Mouse (Mus musculus): ENCODE results near the gene Ermp1. TPM values are rescaled to one million over a fixed set of nuclear protein-coding genes. Genes with fewer than 3 reads are reported as not detected.
"Not testable (repeated sequence)": the region's sequence is repeated elsewhere in the genome, so short reads cannot be mapped to it uniquely, and the experiment has no call there.

Ermp1 gene
- polyA plus RNA-seq, 1 experiment from 2014 or later, result 18.3 TPM

DNA sequence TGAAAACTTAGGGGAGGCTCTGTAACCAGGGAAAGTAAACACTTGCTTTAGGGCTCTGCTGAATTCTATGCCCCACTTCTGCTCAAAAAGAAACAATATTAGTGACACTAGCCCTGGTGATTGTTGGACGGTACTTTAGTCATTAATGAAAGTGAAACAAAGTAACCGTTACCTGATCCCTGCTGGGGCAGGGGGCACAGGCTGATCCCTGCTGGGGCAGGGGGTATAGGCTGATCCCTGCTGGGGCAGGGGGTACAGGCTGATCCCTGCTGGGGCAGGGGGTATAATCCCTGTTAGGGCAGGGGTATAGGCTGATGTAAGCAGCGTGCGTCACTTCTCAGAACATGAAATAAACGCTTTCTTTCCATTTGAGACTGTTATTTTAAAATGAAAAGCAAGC lies 6.7 kb downstream of the Ermp1 start:
- Histone ChIP-seq H3K36me3 (peaks cover 76% of the 10 kb centered on the region), H3K4me1 (peaks cover 29% of the 10 kb centered on the region), H3K27me3 (replicated peaks) (no peaks in the 10 kb centered on the region), H3K27ac (no peak overlapping the region), H3K4me3 (no peak overlapping the region), H3K9me3 (replicated peaks) (no peaks in the 10 kb centered on the region), H3K9ac (no peak overlapping the region), H3K4me2 (peak overlapping the region; percentile 1; the same call in 1 of the 2 replicates)
- no peak for ATAC-seq
- 84% methylated on average over 5 of the region's 5 CpGs for WGBS (ENCODE audit: insufficient replicate concordance)

DNA sequence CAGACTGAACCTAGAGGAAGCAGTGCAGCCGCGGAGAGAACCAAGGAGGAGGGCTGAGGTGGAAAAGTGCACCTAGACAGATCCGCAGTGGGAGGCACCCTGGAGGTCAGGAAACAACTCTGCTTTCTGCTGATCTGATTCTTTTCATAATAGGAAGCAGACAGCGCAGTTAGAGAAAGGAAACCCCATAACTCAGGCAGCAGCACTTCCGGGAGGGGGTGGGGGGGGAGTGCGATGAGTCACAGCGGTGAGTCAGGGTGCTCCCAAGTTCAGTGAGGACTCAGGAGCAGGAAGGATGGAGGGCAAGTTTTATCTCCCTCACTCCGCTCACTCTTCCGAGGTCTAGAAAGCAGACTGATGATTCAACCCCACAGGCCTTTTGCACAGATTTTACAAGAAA lies 7.2 kb downstream of the Ermp1 start:
- Histone ChIP-seq H3K4me1 (peaks cover 24% of the 10 kb centered on the region), H3K36me3 (peaks cover 77% of the 10 kb centered on the region), H3K4me3 (no peak overlapping the region), H3K27me3 (replicated peaks) (no peaks in the 10 kb centered on the region), H3K9ac (no peak overlapping the region), H3K9me3 (replicated peaks) (no peaks in the 10 kb centered on the region), H3K27ac (no peak overlapping the region), H3K4me2 (peak overlapping the region; percentile 1; the same call in 1 of the 2 replicates)
- WGBS (ENCODE audit: insufficient replicate concordance), result 40% methylated on average over 9 of the region's 9 CpGs
- no peak for ATAC-seq

GRCm38 (mm10) chr19:29612102-29612501 lies 36.1 kb downstream of the Ermp1 start:
- peaks cover 76% of the 10 kb centered on the region for H3K36me3 ChIP-seq

GRCm38 (mm10) chr19:29610907-29611306 lies 37.3 kb downstream of the Ermp1 start:
- Histone ChIP-seq H3K27ac (peak overlapping the region; percentile 53), H3K27me3 (replicated peaks) (no peaks in the 10 kb centered on the region), H3K9me3 (replicated peaks) (no peaks in the 10 kb centered on the region), H3K36me3 (peaks cover 65% of the 10 kb centered on the region), H3K4me3 (no peak overlapping the region), H3K4me2 (no peak overlapping the region), H3K9ac (no peak overlapping the region), H3K4me1 (peaks cover 26% of the 10 kb centered on the region)
- WGBS (ENCODE audit: insufficient replicate concordance), result 54% methylated on average over 10 of the region's 10 CpGs
- peak; percentile 87 for ATAC-seq

More at GRCm38 (mm10) chr19:29612102-29612501, 36.1 kb downstream of the Ermp1 start:
- Histone ChIP-seq H3K27me3 (replicated peaks) (no peaks in the 10 kb centered on the region), H3K4me1 (peaks cover 26% of the 10 kb centered on the region), H3K9me3 (replicated peaks) (no peaks in the 10 kb centered on the region), H3K4me3 (no peak overlapping the region), H3K4me2 (no peak overlapping the region), H3K9ac (no peak overlapping the region), H3K27ac (no peak overlapping the region)
- ATAC-seq, result no peak
- WGBS (ENCODE audit: insufficient replicate concordance), result 61% methylated on average over 2 of the region's 2 CpGs

- Histone ChIP-seq H3K9me3 (replicated peaks) (no peaks in the 10 kb centered on the region), H3K36me3 (peaks cover 52% of the 10 kb centered on the region), H3K4me1 (peaks cover 26% of the 10 kb centered on the region), H3K27me3 (replicated peaks) (no peaks in the 10 kb centered on the region), H3K4me3 (no peak overlapping the region), H3K9ac (no peak overlapping the region), H3K27ac (no peak overlapping the region), H3K4me2 (no peak overlapping the region)
- WGBS (ENCODE audit: insufficient replicate concordance), result 75% methylated on average over 4 of the region's 4 CpGs
- ATAC-seq, result no peak
Observed at GRCm38 (mm10) chr19:29608212-29608611, 40.0 kb downstream of the Ermp1 start.

GRCm38 (mm10) chr19:29607521-29607920 lies 40.7 kb downstream of the Ermp1 start:
- Histone ChIP-seq H3K4me1 (peaks cover 26% of the 10 kb centered on the region), H3K36me3 (peaks cover 52% of the 10 kb centered on the region), H3K27me3 (replicated peaks) (no peaks in the 10 kb centered on the region), H3K9me3 (replicated peaks) (no peaks in the 10 kb centered on the region), H3K4me3 (no peak overlapping the region), H3K9ac (no peak overlapping the region), H3K4me2 (no peak overlapping the region), H3K27ac (no peak overlapping the region)
- 73% methylated on average over 4 of the region's 4 CpGs for WGBS (ENCODE audit: insufficient replicate concordance)
- ATAC-seq, result no peak

GRCm38 (mm10) chr19:29604653-29605052 lies 43.6 kb downstream of the Ermp1 start:
- Histone ChIP-seq H3K4me3 (no peak overlapping the region), H3K9me3 (replicated peaks) (no peaks in the 10 kb centered on the region), H3K36me3 (peaks cover 44% of the 10 kb centered on the region), H3K4me1 (0 out of 2 replicates have a peak, but pooled peaks cover 4% of the 10 kb centered on the region), H3K27ac (no peak overlapping the region), H3K9ac (no peak overlapping the region), H3K27me3 (replicated peaks) (no peaks in the 10 kb centered on the region), H3K4me2 (no peak overlapping the region)
- no peak for ATAC-seq
- 84% methylated on average over 3 of the region's 3 CpGs for WGBS (ENCODE audit: insufficient replicate concordance)

DNA sequence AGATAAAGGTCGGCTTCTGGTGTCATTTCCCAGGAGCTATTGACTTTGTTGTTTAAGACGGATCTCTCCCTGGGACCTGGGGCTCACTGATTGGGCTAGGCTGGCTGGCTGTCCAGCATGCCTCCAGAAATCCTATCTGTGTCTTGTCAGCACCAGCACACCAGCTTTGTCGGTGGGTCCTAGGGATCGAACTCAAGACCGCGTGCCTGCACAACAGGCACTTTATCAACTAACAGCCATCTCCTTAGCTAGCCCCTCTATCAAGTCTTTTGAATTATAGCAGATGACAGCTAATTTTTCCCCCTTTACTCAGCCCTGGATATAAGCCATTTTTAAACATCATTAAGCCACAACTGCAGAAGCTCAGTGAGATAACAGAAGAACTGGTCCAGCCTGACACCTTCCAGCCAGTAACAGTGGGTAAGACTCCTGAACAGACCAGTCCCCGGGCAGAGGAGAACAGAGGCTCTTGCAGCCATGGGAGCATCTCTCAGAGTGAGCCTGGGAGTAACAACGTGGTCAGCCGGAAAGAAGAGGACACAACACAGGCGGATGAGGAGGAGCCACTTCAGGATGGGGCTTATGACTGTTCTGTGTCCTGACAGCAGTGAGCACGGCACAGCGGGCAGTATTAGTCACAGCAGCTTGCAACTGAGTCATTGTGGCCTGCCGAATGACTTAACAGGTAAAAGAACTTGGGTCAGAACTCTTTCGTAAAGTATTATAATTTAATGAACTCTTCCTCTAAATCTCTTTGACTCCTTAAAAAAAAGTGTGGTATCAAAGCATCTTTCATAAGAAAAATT lies 44.5 kb downstream of the Ermp1 start:
- Histone ChIP-seq H3K4me1 (no peaks in the 10 kb centered on the region), H3K9ac (no peak overlapping the region), H3K36me3 (peaks cover 53% of the 10 kb centered on the region), H3K4me2 (no peak overlapping the region), H3K4me3 (no peak overlapping the region), H3K9me3 (replicated peaks) (no peaks in the 10 kb centered on the region), H3K27ac (no peak overlapping the region), H3K27me3 (replicated peaks) (no peaks in the 10 kb centered on the region)
- WGBS (ENCODE audit: insufficient replicate concordance), result 73% methylated on average over 14 of the region's 14 CpGs
- peak; percentile 8; the same call in 1 of the 2 replicates for ATAC-seq

DNA sequence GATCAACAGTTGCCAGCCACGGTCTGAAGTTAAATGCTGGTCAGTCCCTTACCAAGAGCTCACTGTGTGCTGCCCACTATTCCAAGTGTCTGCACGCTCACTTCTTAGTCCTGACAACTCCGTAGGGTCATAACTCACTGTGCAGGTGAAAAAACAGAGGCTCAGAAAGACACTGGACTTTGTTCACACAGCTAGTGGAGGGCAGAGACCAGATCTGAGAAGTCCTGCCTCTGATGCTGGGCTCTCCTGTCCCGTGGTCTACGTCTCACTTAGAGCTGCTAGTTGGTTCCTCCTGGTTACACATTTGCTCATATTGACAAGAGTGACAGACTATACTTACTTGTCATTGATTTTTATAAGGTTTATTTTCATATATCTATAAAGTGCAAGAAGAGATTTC lies 49.2 kb downstream of the Ermp1 start:
- Histone ChIP-seq H3K4me1 (no peaks in the 10 kb centered on the region), H3K27ac (no peak overlapping the region), H3K4me3 (no peak overlapping the region), H3K9me3 (replicated peaks) (no peaks in the 10 kb centered on the region), H3K36me3 (peaks cover 78% of the 10 kb centered on the region), H3K27me3 (replicated peaks) (no peaks in the 10 kb centered on the region), H3K9ac (no peak overlapping the region), H3K4me2 (no peak overlapping the region)
- ATAC-seq, result no peak
- 73% methylated on average over 5 of the region's 5 CpGs for WGBS (ENCODE audit: insufficient replicate concordance)

GRCm38 (mm10) chr19:29596985-29597384 lies 51.2 kb downstream of the Ermp1 start:
- H3K4me2 ChIP-seq, result no peak overlapping the region
- H3K4me3 ChIP-seq, result no peak overlapping the region
- H3K4me1 ChIP-seq, result no peaks in the 10 kb centered on the region
- H3K27ac ChIP-seq, result no peak overlapping the region
- WGBS (ENCODE audit: insufficient replicate concordance), result 79% methylated on average over 2 of the region's 2 CpGs
- no peak overlapping the region for H3K9ac ChIP-seq
- no peaks in the 10 kb centered on the region for H3K27me3 ChIP-seq (replicated peaks)
- peaks cover 58% of the 10 kb centered on the region for H3K36me3 ChIP-seq
- H3K9me3 ChIP-seq (replicated peaks), result no peaks in the 10 kb centered on the region
- peak; percentile 49; the same call in 1 of the 2 replicates for ATAC-seq

DNA sequence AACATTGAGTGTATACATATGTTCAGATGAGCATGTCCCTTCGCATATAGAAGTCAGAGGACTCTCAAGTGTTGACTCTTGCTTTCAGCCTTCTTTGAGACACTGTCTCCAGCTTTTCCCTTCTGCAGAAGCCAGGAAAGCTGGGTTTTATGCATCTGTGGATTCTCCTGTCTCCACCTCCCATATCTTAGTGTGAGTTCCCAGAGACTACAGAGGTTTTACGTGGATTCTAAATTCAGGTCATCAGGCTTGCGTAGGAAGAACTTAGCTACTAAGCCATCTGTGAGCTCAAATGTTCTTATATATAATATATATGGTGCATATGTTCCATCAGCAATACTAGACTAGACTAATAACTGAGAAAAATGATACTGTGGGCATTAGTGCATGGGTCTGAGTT lies 51.9 kb downstream of the Ermp1 start:
- no peak overlapping the region for H3K27ac ChIP-seq

GRCm38 (mm10) chr19:29593783-29594182 lies 54.4 kb downstream of the Ermp1 start:
- WGBS (ENCODE audit: insufficient replicate concordance), result 80% methylated on average over 3 of the region's 3 CpGs
- not testable (repeated sequence) for H3K9ac ChIP-seq; H3K4me1 ChIP-seq; H3K4me3 ChIP-seq; H3K27me3 ChIP-seq (replicated peaks); H3K4me2 ChIP-seq; ATAC-seq; H3K9me3 ChIP-seq (replicated peaks); H3K27ac ChIP-seq
- H3K36me3 ChIP-seq, result peaks cover 55% of the 10 kb centered on the region

More for the DNA sequence above, 51.9 kb downstream of the Ermp1 start:
- H3K4me3 ChIP-seq, result no peak overlapping the region
- no peaks in the 10 kb centered on the region for H3K4me1 ChIP-seq
- no peaks in the 10 kb centered on the region for H3K27me3 ChIP-seq (replicated peaks)
- H3K9me3 ChIP-seq (replicated peaks), result no peaks in the 10 kb centered on the region
- no peak overlapping the region for H3K4me2 ChIP-seq
- peaks cover 60% of the 10 kb centered on the region for H3K36me3 ChIP-seq
- ATAC-seq, result no peak
- no peak overlapping the region for H3K9ac ChIP-seq
- WGBS (ENCODE audit: insufficient replicate concordance), result 83% methylated on average over 3 of the region's 3 CpGs

Measured in liver, embryonic 12.5 days (tissue).